Mouse (Mus musculus): ENCODE measurements around the gene Kif14.

- TF ChIP-seq POLR2A (IDR thresholded peaks at IDR 0.05; ENCODE audit: insufficient read depth, low read depth, low read length) (no peak), CTCF (IDR thresholded peaks at IDR 0.05) (no peak)
Observed at GRCm38 (mm10) chr1:136499317-136499716, 33.2 kb downstream of the Kif14 start.

Data from heart, adult 2 months (tissue).